Mouse (Mus musculus) left cerebral cortex, adult 18-20 months (tissue): ENCODE measurements around the gene Nfe2l2. TPM values are rescaled to one million over a fixed set of nuclear protein-coding genes. Genes with fewer than 3 reads are reported as not detected.
A peak's percentile ranks its signal among the peaks of the same experiment; 100 is the strongest.

Experiments used
- DNase-seq, 2 experiments: peaks; one replicate each; pipeline ENCODE4 v3.0.0; 2021 to 2022; ENCODE audit warnings: low spot score in 2 of 2, mixed read lengths in 1 of 2
- long read RNA-seq, 2 experiments: library from polyadenylated mRNA; stranded (forward); transcript quantifications; one replicate each; pipeline ENCODE4 v2.0.0; 2021
- total RNA-seq, 2 experiments: library from RNA; stranded (reverse); gene quantifications; 2 replicates each; pipeline ENCODE4 v1.2.3; 2021

Nfe2l2 gene
- total RNA-seq = 10 to 100 TPM; 14.7 TPM
- long read RNA-seq, experiment 1, transcript Nfe2l2-201 (5 exons, 2,475 nt) = major isoform, 25 of 27 reads
- long read RNA-seq, experiment 1, partial matches to known transcripts = 1 of 27 reads
- long read RNA-seq, experiment 1, other reads (novel, unspliced or antisense) = 1 of 27 reads
- long read RNA-seq, experiment 2, transcript Nfe2l2-201 (5 exons, 2,475 nt) = major isoform, 10 of 11 reads
- long read RNA-seq, experiment 2, partial matches to known transcripts = 0 of 11 reads
- long read RNA-seq, experiment 2, other reads (novel, unspliced or antisense) = 1 of 11 reads

GRCm38 (mm10) chr2:75704234-75705161 lies at the start of gene Nfe2l2:
Nfe2l2 (minus strand) TSS chr2:75704641.
- DNase-seq = peak; percentile 72 to 75

- DNase-seq = no peak
These were observed 48.1 kb upstream of the Nfe2l2 start for GRCm38 (mm10) chr2:75752306-75753175.

DNA sequence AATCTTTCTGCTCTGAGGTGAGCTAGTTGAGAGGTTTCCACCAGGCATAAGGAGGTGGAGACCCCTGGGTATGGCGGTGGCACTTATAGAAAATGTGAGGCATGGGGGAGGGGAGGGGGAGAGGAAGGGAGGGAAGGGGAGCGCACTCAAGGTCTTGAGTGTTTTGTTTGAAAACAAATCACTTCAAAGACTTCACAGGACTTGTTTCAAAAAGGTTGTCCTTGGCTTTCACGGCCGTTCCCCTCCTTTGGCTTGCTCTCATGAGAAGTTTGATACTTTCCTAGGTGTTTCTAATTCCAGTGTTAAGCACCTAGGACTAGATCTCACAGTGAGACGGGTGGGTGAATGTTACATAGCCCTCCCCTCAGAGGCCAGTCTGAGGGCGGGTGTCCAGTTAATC lies 47.5 kb upstream of the Nfe2l2 start:
- no peak for DNase-seq

DNA sequence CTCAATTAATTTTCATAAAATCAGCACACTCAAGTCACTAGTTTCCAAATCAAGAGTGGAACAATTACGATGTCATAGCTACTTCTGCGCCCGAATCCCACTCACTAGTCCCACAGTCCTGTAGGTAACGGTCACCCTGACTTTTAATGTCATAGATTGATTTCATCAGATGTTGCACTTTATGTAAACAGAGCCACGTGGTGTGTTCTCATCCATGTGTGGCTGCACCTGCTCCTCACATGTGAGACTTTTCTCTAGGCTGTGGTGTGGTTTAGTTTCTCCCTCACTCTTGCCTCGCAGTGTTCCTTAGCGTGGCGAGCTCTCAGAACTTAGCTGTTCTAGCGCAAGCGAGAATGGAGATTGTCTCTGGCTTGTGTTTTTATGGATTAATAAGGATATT lies 46.4 kb upstream of the Nfe2l2 start:
- DNase-seq = no peak

- DNase-seq = no peak
These were observed 45.7 kb upstream of the Nfe2l2 start for GRCm38 (mm10) chr2:75750043-75750718.

- DNase-seq = no peak
These were observed 44.4 kb upstream of the Nfe2l2 start for GRCm38 (mm10) chr2:75748841-75749240.

DNA sequence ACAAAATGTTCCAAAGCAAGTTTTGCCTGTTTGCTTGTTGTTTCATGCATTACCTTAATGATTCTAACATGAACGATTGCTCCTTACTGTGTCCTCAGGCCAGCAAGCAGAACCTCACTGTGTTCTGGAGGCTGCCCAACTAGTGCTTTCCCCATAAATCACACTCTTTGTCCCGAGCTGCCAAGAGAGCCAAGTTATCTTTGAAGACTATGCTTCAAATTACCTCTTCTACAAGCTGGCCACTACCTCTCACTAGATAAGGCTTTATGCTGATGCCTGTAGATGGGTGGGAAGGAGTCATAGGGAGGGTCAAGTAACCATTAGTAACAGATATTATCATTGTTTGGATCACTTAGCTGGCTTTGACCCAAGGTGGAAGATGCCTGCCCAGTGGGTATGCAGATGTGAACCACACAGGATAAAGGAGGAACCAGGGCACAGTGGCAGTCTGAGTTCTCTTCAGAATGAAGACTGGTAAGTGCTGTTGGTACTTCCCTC lies 32.6 kb upstream of the Nfe2l2 start:
- no peak for DNase-seq

- DNase-seq = no peak
These were observed 29.9 kb upstream of the Nfe2l2 start for GRCm38 (mm10) chr2:75734196-75734865.

- DNase-seq = no peak
These were observed 28.7 kb upstream of the Nfe2l2 start for GRCm38 (mm10) chr2:75733177-75733576.

- DNase-seq = no peak
These were observed 27.5 kb upstream of the Nfe2l2 start for GRCm38 (mm10) chr2:75731929-75732328.

DNA sequence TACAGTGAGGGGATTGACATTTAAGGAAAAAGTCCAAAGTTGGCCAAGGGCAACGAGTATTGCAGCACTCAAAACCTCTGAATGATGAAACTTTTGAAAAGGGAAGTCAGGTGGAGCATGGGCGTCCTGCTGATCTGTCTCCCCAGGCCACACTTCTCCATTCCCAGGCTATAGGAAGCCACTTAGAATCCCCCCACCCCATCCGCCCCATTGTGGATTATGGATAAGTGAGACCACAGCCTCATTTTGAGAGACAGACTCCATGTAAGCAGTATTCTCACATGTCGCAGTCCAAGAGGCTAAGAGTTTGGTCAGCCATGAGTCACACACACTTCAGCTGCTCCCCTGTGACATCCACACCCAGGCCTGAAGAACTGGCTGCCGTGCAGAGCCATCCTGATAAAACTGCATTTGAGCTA lies 26.8 kb upstream of the Nfe2l2 start:
- DNase-seq = no peak

- peak in 1 of 2 experiments; percentile 2 for DNase-seq
These were observed 25.6 kb upstream of the Nfe2l2 start for GRCm38 (mm10) chr2:75730052-75730451.

DNA sequence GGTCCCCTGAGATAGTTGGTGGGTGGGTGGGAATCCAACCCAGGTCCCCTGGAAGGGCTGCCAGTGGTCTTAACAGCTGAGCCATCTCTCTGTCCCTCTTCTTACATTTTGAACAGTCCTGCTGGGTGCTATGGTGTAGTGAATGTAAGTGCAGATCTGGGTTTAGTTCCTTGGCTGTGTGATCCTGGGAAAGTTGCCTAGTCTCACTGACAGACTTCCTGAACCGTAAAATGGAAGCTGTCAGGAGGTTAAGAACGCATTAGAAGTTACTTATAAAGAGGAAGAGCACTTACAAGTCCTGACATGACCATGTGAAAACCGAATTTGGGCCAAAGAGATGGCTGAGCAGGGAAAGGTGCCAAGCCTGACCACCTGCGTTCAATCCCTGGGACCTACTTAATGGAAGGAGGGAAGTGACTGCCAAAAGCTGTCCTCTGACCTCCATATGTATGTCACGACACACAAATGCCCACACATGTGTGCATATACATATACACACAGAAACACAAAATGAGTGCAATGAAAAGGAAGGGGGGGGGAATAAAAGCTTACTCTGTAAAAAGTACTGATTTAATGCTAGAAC lies 20.5 kb upstream of the Nfe2l2 start:
- no peak for DNase-seq

DNA sequence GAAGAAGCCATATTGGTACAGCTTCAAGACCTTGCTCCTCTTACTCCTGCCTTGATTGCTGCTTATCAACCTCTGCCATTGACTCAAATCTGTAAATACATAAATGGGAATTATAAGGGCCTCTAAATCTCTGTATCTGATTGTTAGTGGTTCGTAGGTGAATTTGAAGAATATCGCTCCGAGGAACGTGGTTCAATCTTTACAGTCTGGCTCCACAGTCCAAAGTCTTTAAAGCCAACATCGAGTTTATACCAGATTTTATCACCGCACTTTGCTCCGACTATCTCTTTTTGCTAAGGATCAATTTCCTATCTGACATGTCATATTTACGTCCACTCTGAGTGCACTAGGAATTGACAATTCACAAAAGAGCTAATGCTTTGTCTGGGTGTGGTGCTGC lies 19.0 kb upstream of the Nfe2l2 start:
- no peak for DNase-seq

GRCm38 (mm10) chr2:75722893-75723292 lies 18.5 kb upstream of the Nfe2l2 start:
- no peak for DNase-seq

- no peak for DNase-seq
These were observed 16.0 kb upstream of the Nfe2l2 start for GRCm38 (mm10) chr2:75720236-75721027.

- DNase-seq = no peak
These were observed 15.0 kb upstream of the Nfe2l2 start for GRCm38 (mm10) chr2:75719331-75719869.
